Mouse (Mus musculus) CH12.LX (cell line): ENCODE measurements at regions not wholly inside any gene's neighbourhood (a gene's known extent, or its start where the extent isn't known, plus 50 kb on each side); places are given as distances from the start of the nearest gene placed in this dataset.

Source experiments
- CTCF ChIP-seq, 2 experiments: IDR thresholded peaks in 1 of 2; conservative IDR thresholded peaks in 1 of 2; 2 replicates each; pipeline ENCODE4 v1.5.1; 2011 to 2012; ENCODE audit warnings: low read depth in 2 of 2, low read length in 2 of 2, improper control_type of control experiment in 1 of 2, inconsistent platforms in 1 of 2, mild to moderate bottlenecking in 1 of 2, moderate library complexity in 1 of 2
- E2F4 ChIP-seq: IDR thresholded peaks from 2 replicates; pipeline ENCODE4 v1.6.1; 2011; ENCODE audit warnings: low read depth, low read length, improper control_type of control experiment; ENCODE audit not compliant: insufficient replicate concordance
- EP300 ChIP-seq: IDR thresholded peaks from 2 replicates; pipeline ENCODE4 v1.6.1; 2011; ENCODE audit warnings: low read length, improper control_type of control experiment
- HCFC1 ChIP-seq: IDR thresholded peaks from 2 replicates; pipeline ENCODE4 v1.6.1; 2012; ENCODE audit warnings: low read depth, mild to moderate bottlenecking, inconsistent platforms, low read length, improper control_type of control experiment
- MAX ChIP-seq: IDR thresholded peaks from 2 replicates; pipeline ENCODE4 v1.6.1; 2011; ENCODE audit warnings: low read length, improper control_type of control experiment
- MAZ ChIP-seq: IDR thresholded peaks from 2 replicates; pipeline ENCODE4 v1.6.1; 2012; ENCODE audit warnings: low read depth, mild to moderate bottlenecking, inconsistent platforms, low read length, improper control_type of control experiment, moderate library complexity
- MXI1 ChIP-seq: IDR thresholded peaks from 2 replicates; pipeline ENCODE4 v1.6.1; 2011; ENCODE audit warnings: mild to moderate bottlenecking, low read depth, low read length, improper control_type of control experiment
- POLR2A ChIP-seq: IDR thresholded peaks from 2 replicates; pipeline ENCODE4 v1.6.1; 2011; ENCODE audit warnings: low read depth, mild to moderate bottlenecking, improper control_type of control experiment, low read length
- TBP ChIP-seq: conservative IDR thresholded peaks from 2 replicates; pipeline ENCODE4 v1.6.1; 2011; ENCODE audit warnings: low read depth, low read length, improper control_type of control experiment
- TCF12 ChIP-seq: IDR thresholded peaks from 2 replicates; pipeline ENCODE4 v1.6.1; 2014; ENCODE audit warnings: low read depth, mild to moderate bottlenecking, inconsistent platforms, low read length, improper control_type of control experiment
- UBTF ChIP-seq: IDR thresholded peaks from 2 replicates; pipeline ENCODE4 v1.6.1; 2012; ENCODE audit warnings: low read depth, mild to moderate bottlenecking, inconsistent platforms, low read length, improper control_type of control experiment, moderate library complexity

DNA sequence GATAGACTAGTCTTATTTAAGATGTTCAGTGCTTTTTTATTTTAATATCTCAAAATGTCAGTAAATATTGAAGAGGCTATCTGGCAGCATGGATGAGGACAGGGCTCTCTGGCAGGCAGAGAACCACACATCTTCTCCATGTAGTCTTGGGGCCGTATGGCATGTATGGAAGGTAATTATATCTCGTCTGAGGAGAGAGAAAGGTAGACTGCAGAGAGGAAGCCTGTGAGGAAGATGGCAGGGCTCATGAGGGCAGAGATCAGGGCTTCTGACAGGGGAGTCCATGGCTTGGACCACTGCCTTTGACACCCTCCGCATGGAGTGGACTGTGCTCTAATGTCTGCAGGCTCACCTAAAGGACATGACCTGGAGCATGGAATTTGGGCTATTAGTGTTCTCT, 146.0 kb upstream of the Runx1 start:
- TF ChIP-seq EP300 (no peak), E2F4 (no peak), HCFC1 (no peak), CTCF (conservative IDR thresholded peaks at IDR 0.05 in 1 of 2, IDR thresholded peaks at IDR 0.05 in 1 of 2; ENCODE audit: low read depth in 2 of 2, low read length in 2 of 2) (no peak), MAX (no peak), POLR2A (no peak), MAZ (no peak), UBTF (no peak), TBP (no peak), MXI1 (no peak), TCF12 (no peak)
